Mouse (Mus musculus): Measurements from ENCODE around the gene Trp53tg5. TPM values are rescaled to one million over a fixed set of nuclear protein-coding genes. Genes with fewer than 3 reads are reported as not detected.
A peak's percentile ranks its signal among the peaks of the same experiment; 100 is the strongest.

Trp53tg5 gene
- total RNA-seq, 2 experiments from 2014 or later: not detected

DNA sequence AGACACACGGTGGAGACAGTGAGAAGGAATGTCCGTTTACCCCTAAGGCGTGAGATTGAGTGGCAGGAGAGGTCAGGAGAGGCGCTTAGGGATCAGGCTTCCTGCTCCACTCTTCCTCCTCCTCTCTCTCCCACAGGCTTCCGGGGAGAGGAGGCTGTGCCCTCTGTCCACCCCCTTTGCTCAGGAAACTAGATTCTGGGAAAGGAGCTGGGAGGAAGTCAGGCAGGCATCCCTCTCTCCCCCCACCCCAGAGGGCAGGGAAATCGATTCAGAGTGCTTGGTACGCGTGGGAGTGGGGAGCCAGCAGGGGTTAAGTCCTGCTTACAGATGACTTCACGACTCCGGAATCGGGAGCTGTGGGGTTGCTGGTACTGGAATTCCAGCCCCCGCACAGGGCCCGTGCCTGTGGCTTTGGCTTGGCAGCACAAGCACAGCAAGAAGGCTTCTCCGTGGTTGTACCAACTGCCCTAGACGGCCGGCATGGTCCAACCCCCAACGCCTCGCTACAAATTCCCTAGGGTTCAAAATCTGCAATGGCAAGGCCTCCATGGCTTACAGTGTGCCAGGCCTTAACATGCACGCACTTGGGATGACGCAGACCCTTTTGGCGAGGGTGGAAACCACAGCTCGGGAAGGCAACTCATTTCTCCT lies 40.9 kb downstream of the Trp53tg5 start:
- H3K27ac ChIP-seq: peak overlapping the region; percentile 97
- intact Hi-C loops (cut with DNase I): no loop called here
- peak; percentile 77 for DNase-seq
- no peak for TF ChIP-seq CTCF (IDR thresholded peaks at IDR 0.05)
- peak overlapping the region; percentile 55 for H3K4me3 ChIP-seq

DNA sequence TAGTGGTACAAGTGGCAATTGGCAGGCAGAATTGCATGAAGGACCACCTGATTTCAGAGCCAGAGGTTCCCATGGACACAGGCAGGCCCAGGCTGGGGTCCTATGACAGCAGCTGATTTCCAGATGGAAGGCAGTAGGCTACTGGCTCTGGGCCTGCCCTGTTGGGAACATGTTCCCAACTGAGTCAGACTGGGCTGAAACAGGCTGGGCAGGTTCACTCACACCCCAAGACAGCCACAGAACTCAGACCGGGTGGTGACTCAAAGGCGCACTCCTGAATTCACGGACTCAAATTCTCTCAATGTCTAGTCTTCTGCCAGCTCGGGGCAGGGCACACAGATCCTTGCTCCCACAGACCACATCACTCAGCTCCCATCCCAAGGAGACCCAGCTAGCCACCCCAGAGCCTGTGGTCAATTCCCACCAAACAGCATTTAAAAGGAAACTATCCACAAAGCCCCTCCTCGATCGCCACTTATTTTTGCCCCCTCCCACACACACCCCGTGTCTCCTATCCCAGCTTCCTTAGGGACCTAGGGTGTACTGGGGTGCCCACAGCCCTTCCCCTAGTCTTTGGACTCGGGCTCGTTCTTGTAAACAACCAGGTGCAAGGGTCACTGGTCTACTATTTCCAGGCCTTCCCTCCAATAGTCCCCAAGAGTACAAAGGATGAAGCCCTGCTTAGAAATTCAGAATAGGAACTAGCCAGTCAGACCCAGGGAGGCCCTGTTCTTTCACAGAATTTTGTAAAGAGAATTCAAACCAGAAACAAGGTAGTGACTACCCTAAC lies 41.7 kb downstream of the Trp53tg5 start:
- TF ChIP-seq CTCF (IDR thresholded peaks at IDR 0.05): no peak
- Histone ChIP-seq H3K27ac (peak overlapping the region; percentile 97), H3K4me3 (peak overlapping the region; percentile 55)
- DNase-seq: peak; percentile 62
- intact Hi-C loops (cut with DNase I): no loop called here

DNA sequence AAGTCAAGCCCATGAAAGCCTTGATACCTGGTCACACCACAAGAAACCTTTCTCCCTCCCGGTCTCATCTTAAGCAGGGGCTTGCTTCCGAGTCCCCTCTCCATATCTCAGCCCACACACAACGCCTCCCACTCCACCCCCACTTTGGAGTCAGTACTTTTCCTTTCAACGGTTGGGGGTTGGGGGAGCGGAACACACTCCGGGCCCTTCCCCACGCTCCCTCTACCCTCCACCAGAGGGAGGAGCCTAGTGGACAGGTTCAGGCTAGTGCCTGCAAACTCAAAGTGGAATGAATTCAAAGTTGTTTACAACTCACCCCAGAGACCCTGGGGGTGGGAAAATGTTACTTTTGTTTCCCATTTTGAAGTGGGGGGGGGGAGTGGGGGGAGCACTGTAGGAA lies 42.8 kb downstream of the Trp53tg5 start:
- intact Hi-C loops (cut with DNase I): no loop called here
- no peak for TF ChIP-seq CTCF (IDR thresholded peaks at IDR 0.05)
- H3K4me3 ChIP-seq: no peak overlapping the region
- peak overlapping the region; percentile 97 for H3K27ac ChIP-seq
- no peak for DNase-seq

DNA sequence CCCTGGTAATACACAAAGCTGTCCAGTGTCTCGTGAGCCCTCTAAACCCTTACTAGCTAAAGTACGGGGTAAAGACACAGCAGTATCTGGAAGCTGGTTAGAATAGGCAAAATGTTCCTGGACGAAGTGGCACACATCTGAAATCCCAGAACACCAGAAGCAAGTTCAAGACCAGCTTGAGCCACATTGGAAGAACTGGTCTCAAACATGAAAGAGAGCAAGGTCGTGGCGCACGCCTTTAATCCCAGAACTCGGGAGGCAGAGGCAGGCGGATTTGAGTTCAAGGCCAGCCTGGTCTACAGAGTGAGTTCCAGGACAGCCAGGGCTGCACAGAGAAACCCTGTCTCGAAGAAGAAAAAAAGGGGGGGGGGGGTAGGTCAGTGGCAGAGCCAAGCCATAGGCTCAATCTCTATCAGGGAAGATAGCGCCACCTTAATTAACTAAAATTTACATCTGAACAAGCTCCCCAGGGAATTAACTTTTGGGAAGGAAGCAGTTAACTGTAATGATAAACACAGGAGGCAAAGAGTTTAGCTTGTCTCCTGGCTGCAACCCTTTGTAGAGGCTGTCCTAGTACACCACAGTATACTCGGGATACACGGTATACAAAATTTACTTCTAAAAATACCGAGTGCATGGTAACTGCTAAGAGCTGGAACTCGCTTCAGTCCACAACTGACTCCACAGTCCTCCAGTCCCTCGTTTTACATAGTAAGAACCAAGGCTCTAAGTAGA lies 43.5 kb downstream of the Trp53tg5 start:
- Histone ChIP-seq H3K4me3 (no peak overlapping the region), H3K27ac (peak overlapping the region; percentile 97)
- TF ChIP-seq CTCF (IDR thresholded peaks at IDR 0.05): no peak
- intact Hi-C loops (cut with DNase I): no loop called here
- DNase-seq: no peak

DNA sequence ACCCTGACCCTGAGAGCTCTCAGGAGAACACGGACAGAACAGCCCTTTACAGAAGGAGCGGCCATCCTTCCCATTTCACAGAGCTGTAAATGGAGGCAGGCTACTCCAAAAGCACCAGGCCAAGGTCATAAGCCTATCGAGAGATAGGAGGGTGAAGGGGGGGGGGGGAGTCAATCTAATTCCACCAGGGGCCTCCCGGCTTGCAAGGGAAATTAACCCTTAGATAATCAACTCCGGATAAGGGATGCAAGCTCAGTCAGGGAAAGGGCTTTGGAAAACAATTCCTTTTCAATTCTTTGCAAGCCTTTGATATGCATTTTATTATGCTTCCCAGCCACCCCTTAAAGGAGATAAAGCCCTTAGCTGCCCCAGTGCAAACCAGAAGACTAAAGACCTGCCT lies 45.1 kb downstream of the Trp53tg5 start:
- H3K27ac ChIP-seq: peak overlapping the region; percentile 36
- H3K4me3 ChIP-seq: no peak overlapping the region
- no peak for DNase-seq
- intact Hi-C loops (cut with DNase I): no loop called here
- no peak for TF ChIP-seq CTCF (IDR thresholded peaks at IDR 0.05)

DNA sequence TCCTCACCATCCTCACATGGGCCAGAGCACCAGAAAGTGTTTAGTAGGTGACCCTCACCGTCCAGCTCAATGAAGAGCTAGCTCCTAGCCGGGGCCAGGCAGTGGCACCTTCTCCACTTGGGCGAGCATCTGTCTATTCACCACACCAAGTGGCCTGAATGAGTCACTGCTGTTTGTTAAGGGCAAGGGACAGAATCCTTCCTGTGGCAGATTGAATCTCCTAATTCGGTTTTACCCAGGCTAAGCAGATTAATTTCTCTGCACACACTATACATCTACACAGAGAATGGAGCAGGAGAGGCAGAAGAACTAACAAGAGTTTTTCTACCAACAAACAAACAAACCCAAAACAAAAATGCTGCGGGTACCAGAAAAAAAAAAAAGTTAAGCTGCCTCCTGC lies 46.6 kb downstream of the Trp53tg5 start:
- intact Hi-C loops (cut with DNase I): loop anchor here (2.0 kb wide), 1 partner anchor 14 kb away; no protein-coding TSS in a partner anchor
- Histone ChIP-seq H3K27ac (peak overlapping the region; percentile 36), H3K4me3 (no peak overlapping the region)
- DNase-seq: no peak
- TF ChIP-seq CTCF (IDR thresholded peaks at IDR 0.05): no peak

DNA sequence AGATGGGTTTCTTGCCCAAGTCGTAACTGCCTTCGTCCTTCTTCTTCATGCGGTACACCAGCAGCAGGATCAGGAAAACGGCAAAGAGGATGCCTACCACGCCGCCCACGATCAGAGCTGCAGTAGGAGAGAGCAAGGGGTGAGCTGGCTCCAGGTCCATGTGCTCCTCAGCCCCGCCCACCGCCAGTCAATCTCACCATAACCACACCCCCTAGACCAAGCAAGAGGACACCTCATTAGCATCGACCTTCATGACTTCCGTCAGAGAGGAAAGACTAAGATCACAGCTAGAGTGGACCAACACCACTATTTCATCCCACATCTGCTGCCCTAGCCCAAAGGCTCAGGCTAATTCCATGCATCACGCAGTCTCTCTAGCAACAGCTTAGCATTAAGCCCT lies 47.4 kb downstream of the Trp53tg5 start:
- intact Hi-C loops (cut with DNase I): loop anchor here (2.0 kb wide), 1 partner anchor 15 kb away; no protein-coding TSS in a partner anchor
- TF ChIP-seq CTCF (IDR thresholded peaks at IDR 0.05): no peak
- no peak for DNase-seq
- H3K27ac ChIP-seq: peak overlapping the region; percentile 35; the same call in 1 of the 2 replicates
- no peak overlapping the region for H3K4me3 ChIP-seq

DNA sequence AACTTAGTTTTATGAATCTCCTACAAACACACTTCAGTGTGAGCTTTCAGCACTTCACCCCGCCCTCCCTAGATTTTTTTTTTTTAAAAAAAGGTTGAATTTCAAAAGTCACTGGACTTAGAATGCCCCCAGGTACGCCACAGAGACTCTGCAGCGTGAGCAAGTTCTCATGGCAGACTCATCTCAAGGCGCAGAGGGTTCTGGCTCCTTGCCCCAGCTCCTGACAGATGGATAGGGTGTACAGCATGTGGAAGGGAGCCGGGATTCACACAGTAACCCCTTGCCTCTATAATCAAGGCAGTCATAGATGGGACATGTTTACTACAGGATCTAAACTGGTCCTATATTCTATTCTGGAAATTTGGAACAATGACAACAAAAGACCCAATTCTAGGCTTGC lies 48.1 kb downstream of the Trp53tg5 start:
- Histone ChIP-seq H3K4me3 (no peak overlapping the region), H3K27ac (peak overlapping the region; percentile 35; the same call in 1 of the 2 replicates)
- intact Hi-C loops (cut with DNase I): no loop called here
- DNase-seq: peak; percentile 76
- TF ChIP-seq CTCF (IDR thresholded peaks at IDR 0.05): no peak

DNA sequence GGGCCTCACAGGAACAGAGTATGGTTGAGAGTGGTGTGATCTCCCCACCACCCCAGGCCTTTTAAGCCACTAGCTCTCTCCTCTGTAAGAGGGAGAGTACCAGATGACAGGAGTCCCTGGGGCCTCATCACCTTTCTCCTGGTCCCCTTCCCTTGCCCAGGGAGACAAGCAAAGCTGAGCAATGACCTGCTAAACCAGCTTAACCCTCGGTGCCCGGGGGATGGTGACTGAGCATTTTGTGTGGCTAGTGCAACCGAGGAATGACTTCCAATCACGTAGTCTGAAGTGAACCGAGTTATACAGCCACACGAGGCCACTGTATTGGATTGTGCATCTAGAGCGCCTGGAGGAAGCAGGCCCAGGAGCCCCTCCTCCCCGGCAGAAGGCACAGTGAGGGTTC lies 49.1 kb downstream of the Trp53tg5 start:
- intact Hi-C loops (cut with DNase I): no loop called here
- 0 out of 2 replicates have a peak overlapping the region, but pooled peaks have one; percentile 28 for H3K27ac ChIP-seq
- DNase-seq: no peak
- TF ChIP-seq CTCF (IDR thresholded peaks at IDR 0.05): no peak
- H3K4me3 ChIP-seq: no peak overlapping the region

DNA sequence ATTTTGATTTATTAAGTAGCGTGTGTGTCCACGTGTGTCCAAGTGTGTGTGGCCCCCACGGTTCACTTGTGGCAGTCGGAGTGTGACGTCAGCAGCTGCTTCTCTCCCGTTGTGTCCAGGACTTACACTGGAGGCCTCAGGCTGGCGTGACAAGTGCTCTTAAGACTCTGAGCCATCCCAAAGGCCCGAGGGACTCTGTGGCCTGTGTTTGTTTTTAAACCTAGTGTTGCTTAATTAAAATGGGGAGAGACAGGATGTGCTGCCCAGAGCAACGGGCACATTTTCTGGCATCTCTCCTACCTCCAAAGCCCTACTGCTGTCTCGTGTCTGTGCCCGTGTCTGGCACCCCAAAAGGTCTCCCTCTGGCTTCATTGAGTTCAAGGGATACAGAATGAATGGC lies 50.1 kb downstream of the Trp53tg5 start:
- no peak for TF ChIP-seq CTCF (IDR thresholded peaks at IDR 0.05)
- peak; percentile 50 for DNase-seq
- peak overlapping the region; percentile 67 for H3K27ac ChIP-seq
- intact Hi-C loops (cut with DNase I): no loop called here
- H3K4me3 ChIP-seq: no peak overlapping the region

DNA sequence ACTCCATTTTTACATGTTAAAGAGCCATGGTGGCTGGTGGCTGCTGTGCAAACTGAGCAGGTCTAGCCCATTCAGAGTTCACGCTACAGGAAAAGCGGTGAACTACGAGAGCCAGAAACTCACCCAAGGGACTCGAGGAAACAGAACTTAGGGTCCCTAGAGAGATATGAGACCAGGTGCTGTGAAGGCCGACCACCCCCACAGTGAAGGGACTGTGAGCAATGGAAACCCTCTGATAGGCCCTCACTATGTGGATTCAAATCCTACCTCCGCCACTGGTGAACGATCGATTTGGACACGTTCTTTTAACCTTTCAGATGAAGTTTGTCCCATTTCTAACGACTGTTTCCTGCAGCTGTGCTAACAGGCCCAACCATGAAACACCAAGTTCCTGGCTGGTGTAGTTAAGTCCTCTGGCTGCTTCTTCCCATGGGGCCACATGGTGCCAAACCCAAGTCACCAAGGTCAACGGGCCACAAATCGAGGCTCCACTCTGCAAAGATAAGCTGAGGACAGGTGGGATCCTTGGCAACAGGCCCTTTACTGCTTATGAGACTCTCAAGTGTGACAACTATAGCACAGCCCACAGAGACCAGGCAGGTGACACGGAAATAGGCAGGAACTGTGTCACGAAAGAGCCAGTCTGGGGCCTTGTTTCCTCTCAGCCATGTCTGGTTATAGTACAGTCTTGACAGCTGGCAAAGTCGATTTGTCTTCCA lies 50.7 kb downstream of the Trp53tg5 start:
- Histone ChIP-seq H3K4me3 (no peak overlapping the region), H3K27ac (peak overlapping the region; percentile 67)
- intact Hi-C loops (cut with DNase I): no loop called here
- no peak for TF ChIP-seq CTCF (IDR thresholded peaks at IDR 0.05)
- DNase-seq: peak; percentile 48

DNA sequence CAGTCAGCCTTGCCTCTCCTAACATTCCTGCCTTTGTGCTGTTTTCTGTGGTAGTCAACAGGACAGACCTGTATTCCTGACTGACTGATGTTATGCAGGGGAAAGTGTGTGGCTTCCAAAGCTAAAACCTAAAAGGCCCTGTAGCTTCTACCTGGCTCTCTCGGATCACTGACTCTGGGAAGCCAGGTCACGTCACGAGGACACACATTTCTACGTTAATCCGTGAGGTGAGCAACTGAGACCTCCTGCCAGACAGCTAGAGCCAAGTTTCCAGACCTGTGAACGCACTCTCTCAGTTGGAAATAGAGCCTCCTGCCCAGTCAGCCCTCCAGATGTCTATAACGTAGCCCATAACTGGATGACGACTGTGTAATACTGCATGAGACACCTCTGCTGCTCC lies 51.5 kb downstream of the Trp53tg5 start:
- intact Hi-C loops (cut with DNase I): no loop called here
- no peak for DNase-seq
- Histone ChIP-seq H3K4me3 (no peak overlapping the region), H3K27ac (peak overlapping the region; percentile 67)
- no peak for TF ChIP-seq CTCF (IDR thresholded peaks at IDR 0.05)

Measured in gastrocnemius, adult 2 months (tissue).